Mouse (Mus musculus) stomach, embryonic 15.5 days (tissue): ENCODE data around the gene Topors. TPM values are rescaled to one million over a fixed set of nuclear protein-coding genes. Genes with fewer than 3 reads are reported as not detected.

Experiments
- ATAC-seq: fragments of 200-750 bp; cut with Nextera tagmentation; 2 replicates; pipeline ENCODE4 v1.8.0; 2017; ENCODE audit warnings: low read depth, moderate number of reproducible peaks, moderate TSS enrichment; ENCODE audit not compliant: insufficient read depth, low FRiP score
- H3K27ac ChIP-seq: fragments of 300-500 bp; sonication (generic); 2 replicates; pipeline ENCODE4 v1.5.1; 2015; ENCODE audit warnings: mild to moderate bottlenecking, inconsistent platforms
- H3K27me3 ChIP-seq: fragments of 300-500 bp; sonication (generic); replicated peaks from 2 replicates; pipeline ENCODE4 v1.6.1; 2015; ENCODE audit warnings: inconsistent platforms
- H3K36me3 ChIP-seq: fragments of 300-500 bp; sonication (generic); 2 replicates; pipeline ENCODE4 v1.6.1; 2015; ENCODE audit warnings: inconsistent platforms
- H3K4me1 ChIP-seq: fragments of 300-500 bp; sonication (generic); 2 replicates; pipeline ENCODE4 v1.6.1; 2015; ENCODE audit warnings: inconsistent platforms
- H3K4me2 ChIP-seq: fragments of 300-500 bp; sonication (generic); 2 replicates; pipeline ENCODE4 v1.6.1; 2015; ENCODE audit warnings: mild to moderate bottlenecking, inconsistent platforms
- H3K4me3 ChIP-seq: fragments of 300-500 bp; sonication (generic); replicated peaks from 2 replicates; pipeline ENCODE4 v1.5.1; 2015; ENCODE audit warnings: inconsistent platforms
- H3K9ac ChIP-seq: fragments of 300-500 bp; sonication (generic); 2 replicates; pipeline ENCODE4 v1.6.1; 2015; ENCODE audit warnings: inconsistent platforms
- H3K9me3 ChIP-seq: fragments of 300-500 bp; sonication (generic); 2 replicates; pipeline ENCODE4 v1.6.1; 2016; ENCODE audit warnings: inconsistent platforms
- WGBS: fragments of 180-500 bp; shearing (Covaris S2); methylation state at CpG from one replicate; pipeline ENCODE4 v1.1.7; 2015; 5-methylcytosine and 5-hydroxymethylcytosine counted together
- polyA plus RNA-seq: library from polyadenylated mRNA; unstranded; fragments of >200 nt; fragmentation: Nextera tagmentation; extraction: Ambion mirVana; gene quantifications from 2 replicates; pipeline ENCODE4 v1.2.1, GENCODE M21; 2015

Topors gene
- polyA plus RNA-seq, 1 experiment from 2014 or later: 41.8 TPM

- Histone ChIP-seq H3K4me3 (no peak overlapping the region), H3K27ac (no peak overlapping the region), H3K4me2 (no peak overlapping the region), H3K4me1 (no peaks in the 10 kb centered on the region), H3K9me3 (no peaks in the 10 kb centered on the region), H3K9ac (no peak overlapping the region), H3K27me3 (no peaks in the 10 kb centered on the region), H3K36me3 (no peaks in the 10 kb centered on the region)
- 15% methylated on average over 4 of the region's 4 CpGs for WGBS
- no peak for ATAC-seq
These were observed 15.9 kb upstream of the Topors start for GRCm38 (mm10) chr4:40285582-40285981.

- Histone ChIP-seq H3K4me1 (peaks cover 9% of the 10 kb centered on the region), H3K4me2 (peak within 1 kb of the TSS; percentile 70), H3K36me3 (no peaks in the 10 kb centered on the region), H3K27ac (peak within 1 kb of the TSS; percentile 90), H3K9ac (peak within 1 kb of the TSS; percentile 84), H3K9me3 (no peaks in the 10 kb centered on the region), H3K4me3 (peak within 1 kb of the TSS; percentile 87), H3K27me3 (no peaks in the 10 kb centered on the region)
- peak; percentile 94 for ATAC-seq
- under 1% methylated on average over 36 of the region's 36 CpGs for WGBS
These were observed 9.7 kb upstream of the Topors start, which contains the start of gene Ndufb6 for GRCm38 (mm10) chr4:40279276-40279900. Ndufb6 (minus strand) TSS chr4:40279421.

GRCm38 (mm10) chr4:40278880-40279275 lies 9.2 kb upstream of the Topors start:
- peak overlapping the region; percentile 69 for H3K4me2 ChIP-seq
- H3K4me1 ChIP-seq: peaks cover 9% of the 10 kb centered on the region
- peak; percentile 48 for ATAC-seq
- no peaks in the 10 kb centered on the region for H3K27me3 ChIP-seq
- peak overlapping the region; percentile 87 for H3K4me3 ChIP-seq
- WGBS: 1% methylated on average over 21 of the region's 21 CpGs
- H3K9me3 ChIP-seq: no peaks in the 10 kb centered on the region
- H3K9ac ChIP-seq: peak overlapping the region; percentile 84
- H3K36me3 ChIP-seq: no peaks in the 10 kb centered on the region
- peak overlapping the region; percentile 62 for H3K27ac ChIP-seq

GRCm38 (mm10) chr4:40268835-40269234 lies 815 bp downstream of the Topors start:
- peak overlapping the region; percentile 95 for H3K4me2 ChIP-seq
- H3K9me3 ChIP-seq: no peaks in the 10 kb centered on the region
- peaks cover 11% of the 10 kb centered on the region; the same call in 1 of the 2 replicates for H3K36me3 ChIP-seq
- H3K27ac ChIP-seq: peak overlapping the region; percentile 99
- under 1% methylated on average over 16 of the region's 16 CpGs for WGBS
- no peaks in the 10 kb centered on the region for H3K27me3 ChIP-seq
- ATAC-seq: no peak
- H3K9ac ChIP-seq: peak overlapping the region; percentile 63
- H3K4me1 ChIP-seq: peaks cover 24% of the 10 kb centered on the region
- peak overlapping the region; percentile 70 for H3K4me3 ChIP-seq

GRCm38 (mm10) chr4:40268204-40268813 lies 1.3 kb downstream of the Topors start:
- 1% methylated on average over 41 of the region's 50 CpGs for WGBS
- peak; percentile 80 for ATAC-seq
- Histone ChIP-seq H3K27ac (peak overlapping the region; percentile 99), H3K4me2 (peak overlapping the region; percentile 95), H3K27me3 (no peaks in the 10 kb centered on the region), H3K4me3 (peak overlapping the region; percentile 70), H3K36me3 (peaks cover 11% of the 10 kb centered on the region; the same call in 1 of the 2 replicates), H3K9me3 (no peaks in the 10 kb centered on the region), H3K9ac (peak overlapping the region; percentile 86), H3K4me1 (peaks cover 24% of the 10 kb centered on the region)

GRCm38 (mm10) chr4:40267681-40268080 lies 2.0 kb downstream of the Topors start:
- Histone ChIP-seq H3K9me3 (no peaks in the 10 kb centered on the region), H3K27ac (peak overlapping the region; percentile 99), H3K36me3 (peaks cover 11% of the 10 kb centered on the region), H3K4me1 (peaks cover 24% of the 10 kb centered on the region), H3K9ac (peak overlapping the region; percentile 86), H3K4me3 (peak overlapping the region; percentile 70), H3K27me3 (no peaks in the 10 kb centered on the region), H3K4me2 (peak overlapping the region; percentile 95)
- WGBS: 64% methylated on average over 7 of the region's 7 CpGs
- no peak for ATAC-seq

GRCm38 (mm10) chr4:40264321-40264720 lies 5.3 kb downstream of the Topors start:
- Histone ChIP-seq H3K9ac (no peak overlapping the region), H3K9me3 (no peaks in the 10 kb centered on the region), H3K36me3 (peaks cover 40% of the 10 kb centered on the region), H3K27ac (no peak overlapping the region), H3K4me1 (peaks cover 24% of the 10 kb centered on the region), H3K27me3 (no peaks in the 10 kb centered on the region), H3K4me2 (no peak overlapping the region), H3K4me3 (no peak overlapping the region)
- ATAC-seq: no peak
- 42% methylated on average over 1 of the region's 1 CpGs for WGBS

- WGBS: 82% methylated on average over 8 of the region's 8 CpGs
- H3K36me3 ChIP-seq: peaks cover 9% of the 10 kb centered on the region; the same call in 1 of the 2 replicates
- H3K9me3 ChIP-seq: no peaks in the 10 kb centered on the region
- no peak overlapping the region for H3K4me3 ChIP-seq
- no peak overlapping the region for H3K9ac ChIP-seq
- no peak overlapping the region for H3K27ac ChIP-seq
- no peaks in the 10 kb centered on the region for H3K27me3 ChIP-seq
- no peaks in the 10 kb centered on the region for H3K4me1 ChIP-seq
- H3K4me2 ChIP-seq: no peak overlapping the region
- no peak for ATAC-seq
These were observed 15.1 kb downstream of the Topors start for GRCm38 (mm10) chr4:40254385-40255103.

GRCm38 (mm10) chr4:40253766-40254165 lies 15.9 kb downstream of the Topors start:
- no peak overlapping the region for H3K4me2 ChIP-seq
- peaks cover 5% of the 10 kb centered on the region; the same call in 1 of the 2 replicates for H3K36me3 ChIP-seq
- H3K4me1 ChIP-seq: no peaks in the 10 kb centered on the region
- H3K27me3 ChIP-seq: no peaks in the 10 kb centered on the region
- H3K27ac ChIP-seq: no peak overlapping the region
- no peak for ATAC-seq
- H3K9ac ChIP-seq: no peak overlapping the region
- 53% methylated on average over 2 of the region's 2 CpGs for WGBS
- H3K4me3 ChIP-seq: no peak overlapping the region
- H3K9me3 ChIP-seq: no peaks in the 10 kb centered on the region

GRCm38 (mm10) chr4:40250984-40251383 lies 18.7 kb downstream of the Topors start:
- Histone ChIP-seq H3K4me1 (no peaks in the 10 kb centered on the region), H3K9me3 (no peaks in the 10 kb centered on the region), H3K9ac (no peak overlapping the region), H3K27ac (no peak overlapping the region), H3K36me3 (no peaks in the 10 kb centered on the region), H3K4me3 (no peak overlapping the region), H3K27me3 (no peaks in the 10 kb centered on the region), H3K4me2 (no peak overlapping the region)
- 87% methylated on average over 5 of the region's 5 CpGs for WGBS
- no peak for ATAC-seq

- H3K27ac ChIP-seq: no peak overlapping the region
- no peak overlapping the region for H3K9ac ChIP-seq
- no peak for ATAC-seq
- H3K36me3 ChIP-seq: no peaks in the 10 kb centered on the region
- H3K4me3 ChIP-seq: no peak overlapping the region
- H3K9me3 ChIP-seq: no peaks in the 10 kb centered on the region
- WGBS: 81% methylated on average over 8 of the region's 8 CpGs
- H3K4me1 ChIP-seq: no peaks in the 10 kb centered on the region
- no peak overlapping the region for H3K4me2 ChIP-seq
- no peaks in the 10 kb centered on the region for H3K27me3 ChIP-seq
These were observed 25.6 kb downstream of the Topors start for GRCm38 (mm10) chr4:40244035-40244434.

GRCm38 (mm10) chr4:40243006-40243405 lies 26.6 kb downstream of the Topors start:
- 84% methylated on average over 4 of the region's 4 CpGs for WGBS
- H3K27ac ChIP-seq: no peak overlapping the region
- H3K27me3 ChIP-seq: no peaks in the 10 kb centered on the region
- H3K9ac ChIP-seq: no peak overlapping the region
- no peak overlapping the region for H3K4me3 ChIP-seq
- H3K9me3 ChIP-seq: no peaks in the 10 kb centered on the region
- ATAC-seq: no peak
- H3K36me3 ChIP-seq: no peaks in the 10 kb centered on the region
- no peaks in the 10 kb centered on the region for H3K4me1 ChIP-seq
- no peak overlapping the region for H3K4me2 ChIP-seq
